Mouse (Mus musculus) limb, embryonic 10.5 days (tissue): ENCODE results near the gene Cdc42se2. TPM values are rescaled to one million over a fixed set of nuclear protein-coding genes. Genes with fewer than 3 reads are reported as not detected.

Experiments used
- DNase-seq: peaks from one replicate; pipeline ENCODE4 v3.0.0-alpha.2; 2017; ENCODE audit warnings: low spot score
- H3K27ac ChIP-seq: fragments of 300-500 bp; sonication (generic); 2 replicates; pipeline ENCODE4 v1.5.1; 2016; ENCODE audit warnings: mild to moderate bottlenecking
- H3K27me3 ChIP-seq: fragments of 300-500 bp; sonication (generic); 2 replicates; pipeline ENCODE4 v1.6.1; 2016; ENCODE audit warnings: low read depth, mild to moderate bottlenecking; ENCODE audit not compliant: poor library complexity, severe bottlenecking
- H3K36me3 ChIP-seq: fragments of 300-500 bp; sonication (generic); 2 replicates; pipeline ENCODE4 v1.6.1; 2016; ENCODE audit warnings: mild to moderate bottlenecking, moderate library complexity
- H3K4me1 ChIP-seq: fragments of 300-500 bp; sonication (generic); 2 replicates; pipeline ENCODE4 v1.6.1; 2016
- H3K4me3 ChIP-seq: fragments of 300-500 bp; sonication (generic); 2 replicates; pipeline ENCODE4 v1.5.1; 2016; ENCODE audit warnings: mild to moderate bottlenecking, moderate library complexity
- H3K9me3 ChIP-seq: fragments of 300-500 bp; sonication (generic); replicated peaks from 2 replicates; pipeline ENCODE4 v1.6.1; 2016; ENCODE audit warnings: mild to moderate bottlenecking
- WGBS: fragments of 180-500 bp; shearing (Covaris S2); methylation state at CpG from one replicate; pipeline ENCODE4 v1.1.7; 2016; 5-methylcytosine and 5-hydroxymethylcytosine counted together
- polyA plus RNA-seq: library from polyadenylated mRNA; unstranded; fragments of >200 nt; fragmentation: Nextera tagmentation; extraction: Ambion mirVana; gene quantifications from 2 replicates; pipeline ENCODE4 v1.2.1, GENCODE M21; 2016

Cdc42se2 gene
- polyA plus RNA-seq, 1 experiment from 2014 or later, result 136 TPM

GRCm38 (mm10) chr11:54809582-54809981 lies 22.1 kb upstream of the Cdc42se2 start:
- Histone ChIP-seq H3K36me3 (no peaks in the 10 kb centered on the region), H3K27ac (no peak overlapping the region), H3K9me3 (0 out of 2 replicates have a peak, but pooled peaks cover 2% of the 10 kb centered on the region), H3K4me3 (no peak overlapping the region), H3K27me3 (no peaks in the 10 kb centered on the region; the same call in 1 of the 2 replicates), H3K4me1 (peaks cover 5% of the 10 kb centered on the region)
- no peak for DNase-seq
- WGBS, result 88% methylated on average over 5 of the region's 5 CpGs

DNA sequence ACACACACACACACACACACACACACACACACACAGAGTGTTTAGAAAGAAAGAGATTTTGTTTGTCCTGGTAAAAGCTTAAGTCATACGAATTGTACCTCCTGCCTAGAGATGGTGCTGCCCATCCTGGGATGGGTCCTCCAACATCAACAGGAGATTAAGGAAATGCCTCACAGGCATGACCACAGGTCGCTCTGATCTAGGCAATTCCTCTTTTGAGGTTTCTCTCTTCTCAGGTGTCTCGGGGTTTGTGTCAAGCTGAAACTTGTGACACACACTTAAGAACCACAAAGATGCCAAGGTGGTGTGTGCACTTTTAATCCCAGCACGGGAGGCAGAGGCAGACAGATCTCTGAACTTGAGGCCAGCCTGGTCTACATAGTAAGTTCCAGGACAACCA lies 20.7 kb upstream of the Cdc42se2 start:
- Histone ChIP-seq H3K36me3 (no peaks in the 10 kb centered on the region), H3K27me3 (no peaks in the 10 kb centered on the region; the same call in 1 of the 2 replicates), H3K27ac (no peak overlapping the region), H3K4me3 (no peak overlapping the region), H3K4me1 (no peaks in the 10 kb centered on the region), H3K9me3 (0 out of 2 replicates have a peak, but pooled peaks cover 2% of the 10 kb centered on the region)
- WGBS, result 85% methylated on average over 4 of the region's 4 CpGs
- DNase-seq, result no peak

DNA sequence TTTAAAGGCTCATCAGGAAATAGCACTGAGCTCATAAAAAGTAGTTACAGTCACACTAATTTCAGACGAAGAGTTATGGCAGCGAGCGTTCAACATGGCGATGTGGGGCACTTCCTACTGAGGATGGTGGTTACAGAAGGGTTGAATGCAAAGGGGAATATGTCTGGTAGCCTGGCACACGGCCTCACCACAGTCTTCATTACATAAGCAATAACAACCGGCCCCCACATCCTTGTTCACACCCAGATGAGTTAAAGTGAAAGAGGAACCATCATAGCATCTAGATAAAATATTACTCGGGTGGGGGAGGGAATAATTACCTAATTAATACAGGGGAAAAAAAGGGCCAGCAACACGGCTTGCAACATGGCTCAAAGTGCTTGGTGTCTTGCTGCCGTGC lies 20.2 kb upstream of the Cdc42se2 start:
- Histone ChIP-seq H3K27me3 (no peaks in the 10 kb centered on the region; the same call in 1 of the 2 replicates), H3K36me3 (no peaks in the 10 kb centered on the region), H3K27ac (no peak overlapping the region), H3K4me3 (no peak overlapping the region), H3K9me3 (0 out of 2 replicates have a peak, but pooled peaks cover 2% of the 10 kb centered on the region), H3K4me1 (no peaks in the 10 kb centered on the region)
- no peak for DNase-seq
- 84% methylated on average over 9 of the region's 9 CpGs for WGBS

- WGBS, result 94% methylated on average over 28 of the region's 28 CpGs
- no peak for DNase-seq
- H3K9me3 ChIP-seq, result 0 out of 2 replicates have a peak, but pooled peaks cover 2% of the 10 kb centered on the region
Observed at GRCm38 (mm10) chr11:54806891-54807290, 19.4 kb upstream of the Cdc42se2 start.

DNA sequence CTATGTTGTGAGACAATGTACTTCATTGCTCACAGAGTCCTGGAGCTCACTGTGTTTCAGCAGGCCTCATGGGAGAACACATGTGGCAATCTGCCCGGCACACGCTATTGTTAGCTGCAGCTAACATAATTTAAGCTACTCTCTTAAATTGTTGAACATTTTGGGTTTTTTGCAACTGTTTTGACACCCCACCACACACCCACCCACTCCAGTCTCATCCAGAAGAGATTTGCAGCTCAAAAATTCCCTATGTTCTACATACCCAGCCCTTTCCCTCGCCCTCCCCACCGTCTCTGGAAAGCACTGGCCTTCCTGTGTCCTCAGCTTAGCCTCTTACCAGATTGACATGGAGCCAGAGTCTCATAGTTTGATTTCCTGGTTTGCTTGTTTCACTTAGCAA lies 17.7 kb upstream of the Cdc42se2 start:
- Histone ChIP-seq H3K4me3 (no peak overlapping the region), H3K4me1 (no peaks in the 10 kb centered on the region), H3K27ac (no peak overlapping the region), H3K9me3 (0 out of 2 replicates have a peak, but pooled peaks cover 2% of the 10 kb centered on the region), H3K27me3 (no peaks in the 10 kb centered on the region; the same call in 1 of the 2 replicates), H3K36me3 (no peaks in the 10 kb centered on the region)
- DNase-seq, result no peak
- WGBS, result 94% methylated on average over 4 of the region's 4 CpGs

More at GRCm38 (mm10) chr11:54806891-54807290, 19.4 kb upstream of the Cdc42se2 start:
- H3K4me3 ChIP-seq, result no peak overlapping the region
- H3K27me3 ChIP-seq, result no peaks in the 10 kb centered on the region; the same call in 1 of the 2 replicates
- H3K36me3 ChIP-seq, result no peaks in the 10 kb centered on the region
- H3K4me1 ChIP-seq, result no peaks in the 10 kb centered on the region
- no peak overlapping the region for H3K27ac ChIP-seq

GRCm38 (mm10) chr11:54802621-54803020 lies 15.1 kb upstream of the Cdc42se2 start:
- no peaks in the 10 kb centered on the region for H3K27me3 ChIP-seq
- no peak overlapping the region for H3K27ac ChIP-seq
- DNase-seq, result no peak
- H3K4me1 ChIP-seq, result no peaks in the 10 kb centered on the region
- 0 out of 2 replicates have a peak, but pooled peaks cover 2% of the 10 kb centered on the region for H3K9me3 ChIP-seq
- H3K4me3 ChIP-seq, result no peak overlapping the region
- H3K36me3 ChIP-seq, result no peaks in the 10 kb centered on the region
- 48% methylated on average over 6 of the region's 6 CpGs for WGBS

DNA sequence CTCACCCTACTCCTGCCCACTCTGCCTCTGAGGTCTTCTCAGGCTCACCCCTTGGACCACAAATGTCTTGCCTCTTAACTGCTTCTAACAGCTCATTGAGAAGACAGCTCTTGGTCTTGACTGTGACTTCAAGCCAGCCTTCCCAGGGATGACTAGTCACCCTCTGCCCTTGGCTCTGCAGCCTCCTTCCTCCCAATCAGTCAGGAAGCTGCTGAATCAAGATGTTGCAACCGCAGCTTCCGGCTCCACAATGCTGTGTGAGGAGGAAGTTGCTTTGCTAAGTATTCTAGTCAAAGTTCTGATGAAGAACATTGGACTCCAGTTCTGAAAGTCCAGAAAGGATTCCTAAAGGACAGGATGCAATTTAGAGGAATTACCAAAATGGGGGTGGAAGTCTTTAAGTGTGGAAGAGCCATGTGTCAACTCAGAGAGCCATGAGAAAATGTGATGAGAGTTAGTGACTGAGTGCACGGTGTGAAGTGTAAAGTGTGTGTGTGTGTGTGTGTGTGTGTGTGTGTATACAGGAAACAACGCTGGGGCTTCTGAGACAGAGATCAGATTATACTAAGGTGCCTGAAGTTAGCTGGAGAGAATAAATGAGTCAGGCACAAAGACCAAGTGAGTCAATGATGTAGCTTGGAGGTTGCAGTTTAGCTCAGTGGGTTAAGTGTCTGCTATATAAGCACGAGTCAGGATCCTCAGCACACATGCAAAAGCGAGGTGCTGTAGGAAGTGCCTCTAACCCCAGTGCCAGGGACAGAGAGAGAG lies 14.5 kb upstream of the Cdc42se2 start:
- no peaks in the 10 kb centered on the region for H3K36me3 ChIP-seq
- 0 out of 2 replicates have a peak, but pooled peaks cover 2% of the 10 kb centered on the region for H3K9me3 ChIP-seq
- H3K27me3 ChIP-seq, result no peaks in the 10 kb centered on the region
- no peak for DNase-seq
- 77% methylated on average over 6 of the region's 6 CpGs for WGBS
- H3K4me3 ChIP-seq, result no peak overlapping the region
- no peak overlapping the region for H3K27ac ChIP-seq
- no peaks in the 10 kb centered on the region for H3K4me1 ChIP-seq

- no peak overlapping the region for H3K4me3 ChIP-seq
- H3K36me3 ChIP-seq, result no peaks in the 10 kb centered on the region
- DNase-seq, result no peak
- H3K27ac ChIP-seq, result no peak overlapping the region
- H3K27me3 ChIP-seq, result no peaks in the 10 kb centered on the region
- WGBS, result 89% methylated on average over 11 of the region's 11 CpGs
- no peaks in the 10 kb centered on the region for H3K9me3 ChIP-seq
- no peaks in the 10 kb centered on the region for H3K4me1 ChIP-seq
Observed at GRCm38 (mm10) chr11:54796551-54796950, 9.1 kb upstream of the Cdc42se2 start.

GRCm38 (mm10) chr11:54794678-54795077 lies 7.2 kb upstream of the Cdc42se2 start:
- 89% methylated on average over 3 of the region's 3 CpGs for WGBS
- H3K27me3 ChIP-seq, result no peaks in the 10 kb centered on the region
- no peaks in the 10 kb centered on the region for H3K4me1 ChIP-seq
- no peak for DNase-seq
- H3K27ac ChIP-seq, result no peak overlapping the region
- H3K9me3 ChIP-seq, result no peaks in the 10 kb centered on the region
- H3K4me3 ChIP-seq, result no peak overlapping the region
- H3K36me3 ChIP-seq, result no peaks in the 10 kb centered on the region

DNA sequence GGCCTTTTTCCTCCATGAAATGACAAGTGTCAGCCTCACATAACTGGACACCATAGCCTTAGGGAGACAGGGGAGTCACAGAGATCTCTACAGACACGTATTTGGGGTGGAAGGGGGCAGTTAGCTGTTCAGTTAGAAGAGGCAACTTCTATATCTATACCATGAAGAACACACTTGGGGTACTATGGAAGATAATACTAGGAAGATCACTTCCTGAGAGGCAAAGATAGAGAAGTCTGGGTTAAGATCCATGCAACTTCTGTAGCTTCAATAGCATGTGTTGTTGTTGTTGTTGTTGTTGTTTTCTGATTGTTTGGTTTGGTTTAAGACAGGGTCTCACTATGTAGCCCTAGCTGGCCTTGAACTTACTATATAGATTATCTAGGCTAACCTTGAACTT lies 5.7 kb upstream of the Cdc42se2 start:
- Histone ChIP-seq H3K27me3 (no peaks in the 10 kb centered on the region), H3K4me1 (no peaks in the 10 kb centered on the region), H3K36me3 (no peaks in the 10 kb centered on the region), H3K4me3 (no peak overlapping the region), H3K9me3 (no peaks in the 10 kb centered on the region), H3K27ac (no peak overlapping the region)
- WGBS, result 63% methylated on average over 1 of the region's 1 CpGs
- DNase-seq, result no peak

DNA sequence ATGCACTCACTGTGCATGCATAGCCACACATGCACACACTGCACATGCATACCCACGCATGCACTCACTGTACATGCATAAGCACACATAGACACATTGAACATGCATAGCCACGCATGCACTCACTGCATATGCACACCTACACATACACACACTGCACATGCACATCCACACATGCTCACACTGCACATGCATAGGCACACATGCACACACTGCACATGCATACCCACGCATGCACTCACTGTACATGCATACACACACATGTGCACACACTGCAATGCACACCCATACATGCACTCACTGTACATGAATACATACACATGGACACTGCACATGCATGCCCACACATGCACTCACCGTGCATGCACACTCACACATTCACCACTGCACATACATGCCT lies 4.0 kb upstream of the Cdc42se2 start:
- H3K9me3 ChIP-seq, result no peaks in the 10 kb centered on the region
- WGBS, result 96% methylated on average over 4 of the region's 4 CpGs

GRCm38 (mm10) chr11:54786858-54787487 lies 502 bp downstream of the Cdc42se2 start:
- H3K4me3 ChIP-seq, result peak overlapping the region; percentile 80
- under 1% methylated on average over 54 of the region's 54 CpGs for WGBS
- H3K36me3 ChIP-seq, result peaks cover 4% of the 10 kb centered on the region
- H3K27ac ChIP-seq, result peak overlapping the region; percentile 97
- no peak for DNase-seq
- H3K27me3 ChIP-seq, result no peaks in the 10 kb centered on the region
- peaks cover 7% of the 10 kb centered on the region for H3K4me1 ChIP-seq
- H3K9me3 ChIP-seq, result no peaks in the 10 kb centered on the region

More for the DNA sequence above, 4.0 kb upstream of the Cdc42se2 start:
- DNase-seq, result no peak
- 0 out of 2 replicates have a peak, but pooled peaks cover under 1% of the 10 kb centered on the region for H3K4me1 ChIP-seq
- no peaks in the 10 kb centered on the region for H3K36me3 ChIP-seq
- no peak overlapping the region for H3K27ac ChIP-seq
- H3K4me3 ChIP-seq, result no peak overlapping the region
- H3K27me3 ChIP-seq, result no peaks in the 10 kb centered on the region

DNA sequence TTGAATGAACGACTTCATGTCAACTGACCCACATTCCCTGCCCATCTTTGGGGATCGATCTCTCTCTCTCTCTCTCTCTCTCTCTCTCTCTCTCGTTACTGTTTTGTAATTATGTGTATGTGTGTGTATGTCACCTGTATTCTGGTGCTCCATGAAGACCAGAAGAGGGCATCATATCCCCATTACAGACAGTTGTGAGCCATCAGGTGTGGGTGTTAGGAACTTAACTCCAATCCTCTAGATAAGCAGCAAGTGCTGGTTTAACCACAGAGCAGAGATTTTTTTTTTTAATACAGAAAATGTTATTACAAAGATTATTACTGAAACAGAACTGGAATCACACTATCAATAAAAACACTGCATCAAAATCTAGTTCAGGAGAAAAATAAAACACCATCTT lies 1.9 kb downstream of the Cdc42se2 start:
- no peak for DNase-seq
- WGBS, result 90% methylated on average over 3 of the region's 3 CpGs
- Histone ChIP-seq H3K27me3 (no peaks in the 10 kb centered on the region), H3K4me1 (peaks cover 7% of the 10 kb centered on the region), H3K9me3 (no peaks in the 10 kb centered on the region), H3K4me3 (peak overlapping the region; percentile 80; the same call in 1 of the 2 replicates), H3K27ac (no peak overlapping the region), H3K36me3 (peaks cover 4% of the 10 kb centered on the region)
